Mouse (Mus musculus): ENCODE data around the gene Stat4. TPM values are rescaled to one million over a fixed set of nuclear protein-coding genes. Genes with fewer than 3 reads are reported as not detected.

The Stat4 gene
- polyA plus RNA-seq (2012; rRNA removed), result 1.9 and 2.0 TPM in 2 replicates

GRCm38 (mm10) chr1:51986848-51987247 is at the start of gene Stat4:
Gene Stat4 (plus strand): TSS chr1:51987148.

GRCm38 (mm10) chr1:52118860-52119591 is 132.1 kb downstream of the Stat4 start, which contains the start of gene Stat1:
Gene Stat1 (plus strand): TSS chr1:52119440.

Other genes starting within 250 kb of the Stat4 start
- gene Myo1b, start 71.1 kb upstream of the Stat4 start, polyA plus RNA-seq (2012; rRNA removed), result 74.8 and 80.2 TPM in 2 replicates
- 8.0 and 8.6 TPM in 2 replicates for gene Stat1, start 132.3 kb downstream of the Stat4 start, polyA plus RNA-seq (2012; rRNA removed)
- 97.3 and 114 TPM in 2 replicates for gene Gls, start 246.1 kb downstream of the Stat4 start, polyA plus RNA-seq (2012; rRNA removed)